Mouse (Mus musculus) frontal cortex, postnatal 10 days (tissue): ENCODE data around the gene Rnase12.
A peak's percentile ranks its signal among the peaks of the same experiment; 100 is the strongest.
"Not testable (repeated sequence)": the region's sequence is repeated elsewhere in the genome, so short reads cannot be mapped to it uniquely, and the experiment has no call there.

ENCODE experiments used
- DNase-seq, 2 experiments: peaks; one replicate each; pipeline ENCODE4 v3.0.0; 2022; ENCODE audit warnings: low spot score in 2 of 2, mixed read lengths in 1 of 2

Gene Rnase12

GRCm38 (mm10) chr14:51017256-51017655 is 40.2 kb downstream of the Rnase12 start:
- no peak for DNase-seq

GRCm38 (mm10) chr14:51015780-51016179 is 41.7 kb downstream of the Rnase12 start:
- DNase-seq = no peak

GRCm38 (mm10) chr14:51014724-51015123 is 42.7 kb downstream of the Rnase12 start:
- DNase-seq = not testable (repeated sequence)

GRCm38 (mm10) chr14:51009572-51009971 is 47.9 kb downstream of the Rnase12 start:
- DNase-seq = no peak

DNA sequence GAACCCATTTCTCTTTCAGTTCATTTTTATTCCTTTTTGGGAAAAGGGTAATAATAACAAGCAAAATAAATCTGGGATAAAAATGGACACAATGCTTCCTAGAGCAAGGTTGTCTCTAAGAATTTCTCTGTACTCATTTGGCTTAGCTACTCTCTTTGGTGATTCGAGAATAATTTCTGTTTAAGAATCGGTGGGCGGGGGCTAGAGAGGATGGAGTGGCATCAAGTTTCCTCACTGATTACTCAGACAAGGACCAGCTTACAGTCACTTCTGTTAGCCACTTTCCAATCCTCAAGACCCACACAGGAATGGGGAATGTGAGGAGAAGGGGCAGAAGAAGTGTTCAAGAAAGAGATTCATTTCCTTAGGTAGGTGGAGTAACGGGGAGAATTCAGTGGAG is 48.7 kb downstream of the Rnase12 start:
- DNase-seq = no peak

GRCm38 (mm10) chr14:51007914-51008713 is 49.3 kb downstream of the Rnase12 start:
- peak; percentile 48 to 49 for DNase-seq

DNA sequence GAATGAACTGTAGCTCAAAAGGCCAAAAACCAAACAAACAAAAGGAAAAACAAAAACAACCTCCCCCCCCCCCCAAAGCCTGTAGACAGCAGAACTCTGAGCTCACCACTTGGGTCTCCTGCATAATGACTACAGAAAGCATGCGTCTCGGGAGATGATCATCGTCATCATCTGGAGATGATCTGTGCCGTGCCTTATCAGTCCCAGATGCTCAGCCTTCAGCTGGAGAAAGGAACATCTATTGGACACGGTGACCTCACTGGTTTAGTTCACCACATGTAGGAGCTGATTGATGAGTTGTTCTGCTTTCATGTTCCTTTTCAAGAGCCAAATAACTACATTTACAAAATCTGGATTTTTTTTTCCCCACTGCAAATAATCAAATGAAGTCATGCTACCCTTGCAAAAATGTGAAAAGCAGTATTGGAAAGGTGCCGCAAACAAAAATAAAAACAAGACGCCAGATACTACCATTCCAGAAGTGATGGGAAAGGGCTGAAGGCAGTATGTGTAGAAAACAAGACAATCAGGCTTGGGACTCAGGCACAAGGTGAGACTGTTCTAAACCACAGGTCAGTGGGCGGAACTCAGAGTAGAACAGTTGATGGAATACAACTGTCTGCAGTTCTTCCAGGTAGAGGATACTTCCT is 50.2 kb downstream of the Rnase12 start, which contains the start of gene Rnase10:
Gene Rnase10 (plus strand): TSS at position 600 of the 650 bp plus-strand sequence.
- no peak for DNase-seq
